ENCODE assay signal across 12 mouse cellular contexts in the genomic region with DNA sequence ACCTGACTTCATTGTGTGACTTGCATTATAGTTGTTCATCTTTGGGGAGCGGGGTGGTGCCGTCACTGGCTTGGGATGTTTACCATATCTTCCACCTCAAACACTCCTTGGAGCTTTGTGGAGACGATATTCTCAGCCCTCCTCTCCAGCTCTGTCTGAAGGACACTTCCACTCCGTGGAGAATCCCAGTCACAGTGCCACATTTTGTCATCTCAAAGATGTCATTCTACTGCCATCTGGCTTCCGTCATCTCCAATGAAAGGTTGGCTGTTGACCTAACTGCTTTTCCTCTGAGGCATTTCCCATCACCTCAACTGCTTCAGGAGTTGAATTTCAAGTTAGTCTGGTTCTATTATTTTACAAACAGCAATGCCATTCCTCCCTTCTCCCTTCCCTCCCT.
DNase-seq lines count a peak whose midpoint lies in the region; ATAC-seq and TF ChIP-seq lines count a peak whose summit lies in the region.
"Had no signal": no experiment of that assay in that cellular context is flagged by ENCODE, and none has a peak within 500 bp of the region (broad histone marks: within the 10 kb centered on the region; RNA-seq: fewer than 3 reads in every experiment).

No protein-coding gene starts in this region.

- TF ChIP-seq EP300 in lung, postnatal 0 days (IDR thresholded peaks at IDR 0.05), result no peak

- H3K9ac ChIP-seq in lung, postnatal 0 days (replicated peaks; ENCODE audit: low read depth), result no peak overlapping the region
- H3K9ac ChIP-seq: lung, embryonic 15.5 days had no signal

- WGBS in lung, postnatal 0 days, result 37% methylated on average over 5 of the region's 5 CpGs

- no peaks in the 10 kb centered on the region for H3K9me3 ChIP-seq in lung, postnatal 0 days (ENCODE audit: low read length)
- H3K9me3 ChIP-seq: lung, embryonic 15.5 days had no signal

- H3K4me1 ChIP-seq in lung, postnatal 0 days (ENCODE audit: insufficient read depth, low read depth, low read length), result no peaks in the 10 kb centered on the region
- H3K4me1 ChIP-seq: lung, embryonic 15.5 days had no signal

- H3K4me3 ChIP-seq in lung, postnatal 0 days (ENCODE audit: low read depth, low read length), result no peak overlapping the region
- H3K4me3 ChIP-seq: lung, embryonic 15.5 days had no signal

- no peaks in the 10 kb centered on the region for H3K36me3 ChIP-seq in lung, postnatal 0 days (ENCODE audit: insufficient read depth, low read length)
- H3K36me3 ChIP-seq: lung, embryonic 15.5 days had no signal

- H3K4me2 ChIP-seq in lung, postnatal 0 days (replicated peaks; ENCODE audit: low read depth, low read length), result no peak overlapping the region
- H3K4me2 ChIP-seq: lung, embryonic 15.5 days had no signal

- TF ChIP-seq CTCF in lung, postnatal 0 days (IDR thresholded peaks at IDR 0.05), result peak; percentile 46

- no peak for DNase-seq in frontal cortex, postnatal 14 days (ENCODE audit: low spot score in 2 of 2)
- no peak for DNase-seq in lung, postnatal 0 days (ENCODE audit: low spot score)
- no peak for DNase-seq in lung, postnatal 10 days
- peak; percentile 20 for DNase-seq in gonadal fat pad, adult 2 months (ENCODE audit: low read depth)
- DNase-seq in B cell, adult 2 months, result no peak
- no peak for DNase-seq in thymus, postnatal 0 days (ENCODE audit: low spot score)
- DNase-seq in spleen, postnatal 36 days (ENCODE audit: low spot score in 2 of 2), result no peak
- DNase-seq: adrenal gland, postnatal 36 days; kidney, postnatal 25 days had no signal

- no peaks in the 10 kb centered on the region for H3K27me3 ChIP-seq in lung, postnatal 0 days (replicated peaks; ENCODE audit: insufficient read depth, low read length)
- H3K27me3 ChIP-seq: CH12.LX; lung, embryonic 15.5 days had no signal

- peak; percentile 78; the same call in 1 of the 2 replicates for ATAC-seq in frontal cortex, adult (ENCODE audit: low TSS enrichment)
- ATAC-seq in lung, postnatal 0 days, result no peak

- no peak overlapping the region for H3K27ac ChIP-seq in lung, postnatal 0 days (ENCODE audit: low read length)
- H3K27ac ChIP-seq: lung, embryonic 15.5 days had no signal
